Mouse (Mus musculus) adrenal gland (tissue): Measurements from ENCODE around the gene Srrm4.
"Not testable (repeated sequence)": the region's sequence is repeated elsewhere in the genome, so short reads cannot be mapped to it uniquely, and the experiment has no call there.

ENCODE experiments used
- intact Hi-C: fragments of 180-260 bp; cut with DNase I; formaldehyde crosslinking; loops from one replicate; pipeline ENCODE4 v1.15.1; 2025

Srrm4 gene

GRCm38 (mm10) chr5:116445634-116446367 is 145.8 kb downstream of the Srrm4 start:
- intact Hi-C loops: no loop called here

GRCm38 (mm10) chr5:116444517-116444916 is 147.1 kb downstream of the Srrm4 start:
- intact Hi-C loops: no loop called here

- intact Hi-C loops: no loop called here
Measured at GRCm38 (mm10) chr5:116443459-116443940, 148.1 kb downstream of the Srrm4 start.

DNA sequence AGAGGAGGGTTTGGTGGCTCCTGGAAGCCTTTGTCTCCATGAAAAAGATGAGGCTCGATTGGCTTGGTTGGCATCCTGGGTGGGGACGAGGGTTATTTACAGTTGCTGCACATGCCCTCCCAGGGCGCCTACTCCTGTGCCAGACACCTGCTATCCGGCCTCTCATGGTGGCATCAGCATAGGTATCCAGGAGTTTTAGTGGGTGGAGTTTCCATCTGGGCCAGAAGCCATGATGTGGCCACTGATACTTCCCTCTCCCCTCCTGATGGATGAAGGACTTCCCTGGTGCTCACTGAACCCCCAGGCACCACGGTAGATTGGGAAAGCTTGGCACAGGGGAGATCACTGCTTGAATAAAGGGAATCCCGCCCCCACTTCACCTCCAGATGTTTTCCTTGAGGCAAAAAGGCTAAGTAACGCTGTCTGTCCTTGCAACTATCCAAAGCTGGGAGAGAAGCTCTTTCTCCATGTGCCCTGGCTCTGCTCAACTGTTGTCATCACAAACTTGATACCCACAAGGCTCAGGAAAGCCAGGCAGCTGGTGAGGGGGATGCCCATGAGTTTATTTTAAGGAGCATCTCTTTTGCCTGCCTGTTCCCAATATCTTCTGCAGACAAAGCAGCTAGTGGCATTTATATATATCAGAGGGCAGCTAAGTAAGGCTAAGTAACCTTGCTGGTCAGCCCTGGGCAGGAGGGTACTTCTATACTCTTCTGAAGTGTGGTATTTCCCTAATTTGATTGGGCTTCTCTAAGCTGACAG is 148.7 kb downstream of the Srrm4 start:
- intact Hi-C loops: no loop called here

- intact Hi-C loops: no loop called here
Measured at GRCm38 (mm10) chr5:116440251-116440650, 151.4 kb downstream of the Srrm4 start.

DNA sequence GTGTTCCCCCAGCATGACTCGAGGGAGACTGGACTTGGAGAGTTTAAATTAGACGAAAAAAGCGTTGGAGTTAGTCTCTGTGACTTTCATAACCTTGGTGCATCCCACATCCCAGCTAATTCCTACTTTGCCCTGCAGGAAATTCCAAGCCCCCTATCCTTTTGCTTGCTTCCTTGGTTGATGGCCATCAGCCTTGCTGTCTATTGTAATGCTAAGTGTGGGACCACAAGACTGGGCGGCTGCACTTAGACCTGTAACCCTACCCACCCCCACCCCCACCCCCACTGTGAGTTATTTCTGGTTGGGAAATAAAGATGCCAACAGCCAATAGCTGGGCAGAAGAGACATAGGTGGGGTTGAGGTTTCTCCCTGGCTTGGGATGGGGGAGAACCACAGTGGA is 153.3 kb downstream of the Srrm4 start:
- intact Hi-C loops: no loop called here

DNA sequence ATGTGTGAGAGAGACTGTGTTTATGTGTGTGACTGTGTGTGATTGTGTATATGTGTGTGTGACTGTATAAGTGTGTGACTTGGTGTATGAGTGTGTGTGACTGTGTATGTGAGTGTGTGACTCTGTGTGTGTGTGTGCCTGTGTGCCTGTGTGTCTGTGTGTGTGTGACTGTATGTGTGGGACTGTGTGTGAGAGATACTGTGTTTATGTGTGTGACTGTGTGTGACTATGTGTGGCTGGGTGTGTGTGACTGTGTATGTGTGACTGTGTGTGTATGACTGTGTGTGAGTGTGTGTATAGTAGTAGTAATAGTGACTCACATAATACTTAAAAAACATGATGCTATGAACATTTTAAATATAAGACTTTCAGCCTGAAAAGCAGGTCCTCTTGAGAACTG is 155.5 kb downstream of the Srrm4 start:
- intact Hi-C loops: no loop called here

- intact Hi-C loops: no loop called here
Measured at GRCm38 (mm10) chr5:116434976-116435850, 156.4 kb downstream of the Srrm4 start.

GRCm38 (mm10) chr5:116432871-116433270 is 158.7 kb downstream of the Srrm4 start:
- intact Hi-C loops: no loop called here

GRCm38 (mm10) chr5:116426701-116427100 is 164.9 kb downstream of the Srrm4 start:
- intact Hi-C loops: no loop called here

GRCm38 (mm10) chr5:116425709-116426108 is 165.9 kb downstream of the Srrm4 start:
- intact Hi-C loops: not testable (repeated sequence)

GRCm38 (mm10) chr5:116425273-116425672 is 166.3 kb downstream of the Srrm4 start:
- intact Hi-C loops: no loop called here

DNA sequence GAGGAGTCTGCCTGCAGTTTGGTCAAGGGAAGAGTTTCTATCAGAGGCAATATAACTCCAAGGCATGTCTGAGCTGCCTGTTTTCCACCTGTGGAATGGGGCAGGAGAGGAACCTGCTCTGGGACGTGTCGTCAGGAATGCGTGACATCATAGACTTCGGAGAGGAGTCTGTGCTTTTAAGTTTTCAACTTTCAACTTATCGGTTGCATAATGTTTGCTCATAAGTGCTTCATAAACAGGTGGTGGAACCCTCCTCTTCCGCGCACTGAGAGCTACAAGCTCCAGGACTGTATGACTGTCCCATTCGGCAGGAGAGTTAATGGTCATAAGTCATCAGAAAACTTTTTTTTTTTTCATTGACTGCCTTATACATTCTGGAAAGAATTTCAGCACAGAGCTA is 167.9 kb downstream of the Srrm4 start:
- intact Hi-C loops: no loop called here

DNA sequence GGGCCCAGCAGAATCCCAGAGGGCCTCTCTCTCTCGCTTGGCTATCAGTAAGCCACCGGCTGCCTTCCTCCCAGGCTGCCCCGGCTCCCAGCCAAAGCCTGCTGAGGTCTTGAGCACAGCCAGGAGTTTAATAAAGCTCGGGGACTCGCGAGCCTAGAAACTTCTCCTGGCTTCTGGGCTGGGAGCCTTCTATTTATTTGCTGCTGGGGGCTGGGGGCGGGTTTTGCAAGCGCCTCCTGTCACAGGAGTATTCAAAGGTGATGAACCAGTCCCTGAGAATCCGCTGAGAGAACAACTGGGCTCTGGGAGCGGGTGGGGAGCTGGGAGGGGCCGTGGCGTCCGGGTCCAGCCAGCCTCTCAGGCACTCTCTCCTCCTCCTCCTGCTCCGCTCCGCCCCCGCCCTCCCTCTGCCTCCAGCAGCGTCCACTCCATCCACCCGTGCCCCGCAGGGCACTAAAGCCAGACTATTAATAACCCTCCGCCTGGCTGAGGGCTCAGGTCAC is 168.9 kb downstream of the Srrm4 start, which contains the start of gene Hspb8:
Gene Hspb8 (minus strand): TSS at position 166 of the 503 bp plus-strand sequence.
- intact Hi-C loops: no loop called here

GRCm38 (mm10) chr5:116421791-116422481 is 169.7 kb downstream of the Srrm4 start:
- intact Hi-C loops: no loop called here

- intact Hi-C loops: no loop called here
Measured at GRCm38 (mm10) chr5:116420759-116421225, 170.8 kb downstream of the Srrm4 start.

DNA sequence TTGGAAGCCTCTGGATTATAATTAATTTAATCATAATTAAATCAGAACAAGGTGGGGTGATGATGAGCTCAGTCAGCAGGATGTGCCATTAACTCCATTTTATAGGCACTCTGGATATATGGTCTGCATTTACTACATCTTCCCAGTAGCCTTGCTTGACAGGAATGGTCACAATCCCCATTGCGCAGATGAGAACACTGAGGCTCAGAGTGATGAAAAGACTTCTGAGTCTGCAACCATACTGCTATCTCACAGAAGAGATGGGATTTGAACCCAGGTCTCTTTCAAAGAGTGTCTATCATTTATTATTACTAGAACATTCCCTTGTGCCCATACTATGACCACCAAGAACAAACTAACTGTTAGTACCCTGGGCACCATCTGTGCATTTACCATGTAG is 171.4 kb downstream of the Srrm4 start:
- intact Hi-C loops: no loop called here

GRCm38 (mm10) chr5:116419322-116420045 is 172.1 kb downstream of the Srrm4 start:
- intact Hi-C loops: no loop called here

- intact Hi-C loops: no loop called here
Measured at GRCm38 (mm10) chr5:116416208-116416607, 175.4 kb downstream of the Srrm4 start.
